Mouse (Mus musculus): ENCODE data around the gene Aph1c.

GRCm38 (mm10) chr9:66846822-66847221 lies 12.3 kb upstream of the Aph1c start:
- TF ChIP-seq CTCF (IDR thresholded peaks at IDR 0.05; ENCODE audit: low read depth), result no peak
- TF ChIP-seq EP300 (IDR thresholded peaks at IDR 0.05; ENCODE audit: low read depth), result no peak
